22 mouse cellular contexts compared by ENCODE assay signal in genomic region chr10:21740256-21740655, GRCm38 (mm10).
A peak's percentile ranks its signal among the peaks of the same experiment; 100 is the strongest.
DNase-seq lines count a peak whose midpoint lies in the region; ATAC-seq and TF ChIP-seq lines count a peak whose summit lies in the region.
"Had no signal": no experiment of that assay in that cellular context is flagged by ENCODE, and none has a peak within 500 bp of the region (broad histone marks: within the 10 kb centered on the region; RNA-seq: fewer than 3 reads in every experiment).

No protein-coding gene starts in this region.

- ATAC-seq in embryonic facial prominence, embryonic 13.5 days (ENCODE audit: insufficient number of reproducible peaks, insufficient read depth, low FRiP score, low TSS enrichment, low read depth) = no peak
- 0 out of 2 replicates have a peak, but pooled peaks have one; percentile 10 for ATAC-seq in G1E (ENCODE audit: extremely low read depth, insufficient number of reproducible peaks, low FRiP score, poor library complexity, severe bottlenecking)
- no peak for ATAC-seq in embryonic facial prominence, embryonic 14.5 days (ENCODE audit: low read depth)
- ATAC-seq: forebrain, embryonic 15.5 days; intestine, postnatal 0 days had no signal

- 0 out of 2 replicates have a peak overlapping the region, but pooled peaks have one; percentile 0 for H3K27ac ChIP-seq in embryonic facial prominence, embryonic 13.5 days
- H3K27ac ChIP-seq in embryonic facial prominence, embryonic 10.5 days (replicated peaks) = no peak overlapping the region; the same call in 1 of the 2 replicates
- H3K27ac ChIP-seq in embryonic facial prominence, embryonic 14.5 days (replicated peaks; ENCODE audit: low read depth, low read length) = no peak overlapping the region
- H3K27ac ChIP-seq: embryonic facial prominence, embryonic 15.5 days; forebrain, embryonic 12.5 days; forebrain, embryonic 15.5 days; heart, adult 2 months; hindbrain, embryonic 12.5 days; hindbrain, embryonic 15.5 days had no signal

- H3K9ac ChIP-seq in embryonic facial prominence, embryonic 13.5 days = no peak overlapping the region
- H3K9ac ChIP-seq in embryonic facial prominence, embryonic 14.5 days (ENCODE audit: low read depth, low read length) = no peak overlapping the region
- H3K9ac ChIP-seq: embryonic facial prominence, embryonic 15.5 days; forebrain, embryonic 12.5 days; forebrain, embryonic 15.5 days; hindbrain, embryonic 12.5 days; hindbrain, embryonic 15.5 days had no signal

- no peaks in the 10 kb centered on the region for H3K36me3 ChIP-seq in embryonic facial prominence, embryonic 13.5 days
- no peaks in the 10 kb centered on the region for H3K36me3 ChIP-seq in embryonic facial prominence, embryonic 10.5 days (replicated peaks)
- H3K36me3 ChIP-seq in G1E (replicated peaks) = no peaks in the 10 kb centered on the region
- no peaks in the 10 kb centered on the region for H3K36me3 ChIP-seq in embryonic facial prominence, embryonic 14.5 days (ENCODE audit: control insufficient read depth, insufficient read depth, low read length)
- H3K36me3 ChIP-seq: embryonic facial prominence, embryonic 15.5 days; forebrain, embryonic 12.5 days; forebrain, embryonic 15.5 days; hindbrain, embryonic 12.5 days; hindbrain, embryonic 15.5 days had no signal

- H3K4me3 ChIP-seq in embryonic facial prominence, embryonic 13.5 days = no peak overlapping the region
- H3K4me3 ChIP-seq in embryonic facial prominence, embryonic 10.5 days = no peak overlapping the region
- no peak overlapping the region for H3K4me3 ChIP-seq in G1E (ENCODE audit: low read depth, low read length)
- no peak overlapping the region for H3K4me3 ChIP-seq in embryonic facial prominence, embryonic 14.5 days (ENCODE audit: low read depth, low read length)
- H3K4me3 ChIP-seq: embryonic facial prominence, embryonic 15.5 days; forebrain, embryonic 12.5 days; forebrain, embryonic 15.5 days; heart, adult 2 months; hindbrain, embryonic 12.5 days; hindbrain, embryonic 15.5 days had no signal

- no peaks in the 10 kb centered on the region for H3K27me3 ChIP-seq in embryonic facial prominence, embryonic 13.5 days
- H3K27me3 ChIP-seq in embryonic facial prominence, embryonic 10.5 days (replicated peaks; ENCODE audit: low read depth, poor library complexity, severe bottlenecking) = no peaks in the 10 kb centered on the region
- H3K27me3 ChIP-seq in G1E (ENCODE audit: insufficient read depth, low read length) = no peaks in the 10 kb centered on the region
- H3K27me3 ChIP-seq in embryonic facial prominence, embryonic 14.5 days (replicated peaks; ENCODE audit: control insufficient read depth, insufficient read depth, low read length) = no peaks in the 10 kb centered on the region
- H3K27me3 ChIP-seq: embryonic facial prominence, embryonic 15.5 days; forebrain, embryonic 15.5 days; hindbrain, embryonic 12.5 days; hindbrain, embryonic 15.5 days had no signal

- H3K4me1 ChIP-seq in embryonic facial prominence, embryonic 13.5 days = peaks cover 9% of the 10 kb centered on the region
- H3K4me1 ChIP-seq in embryonic facial prominence, embryonic 10.5 days = peaks cover 24% of the 10 kb centered on the region
- peaks cover 54% of the 10 kb centered on the region for H3K4me1 ChIP-seq in G1E (ENCODE audit: insufficient read depth, low read depth, low read length)
- peaks cover 9% of the 10 kb centered on the region; the same call in 1 of the 2 replicates for H3K4me1 ChIP-seq in embryonic facial prominence, embryonic 14.5 days (ENCODE audit: control insufficient read depth, insufficient read depth, low read length)
- H3K4me1 ChIP-seq: hindbrain, embryonic 12.5 days; hindbrain, embryonic 15.5 days had no signal

- TF ChIP-seq CTCF in G1E (IDR thresholded peaks at IDR 0.05; ENCODE audit: low read depth, low read length) = no peak

- H3K4me2 ChIP-seq in embryonic facial prominence, embryonic 13.5 days = no peak overlapping the region
- H3K4me2 ChIP-seq in embryonic facial prominence, embryonic 14.5 days (ENCODE audit: low read depth, low read length) = no peak overlapping the region
- H3K4me2 ChIP-seq: embryonic facial prominence, embryonic 15.5 days; forebrain, embryonic 12.5 days; forebrain, embryonic 15.5 days; heart, embryonic 11.5 days; hindbrain, embryonic 12.5 days; hindbrain, embryonic 15.5 days had no signal

- 15% methylated on average over 5 of the region's 5 CpGs for WGBS in embryonic facial prominence, embryonic 13.5 days
- WGBS in embryonic facial prominence, embryonic 10.5 days = 27% methylated on average over 5 of the region's 5 CpGs
- 29% methylated on average over 5 of the region's 5 CpGs for WGBS in embryonic facial prominence, embryonic 14.5 days

- H3K9me3 ChIP-seq in embryonic facial prominence, embryonic 13.5 days = no peaks in the 10 kb centered on the region
- no peaks in the 10 kb centered on the region for H3K9me3 ChIP-seq in embryonic facial prominence, embryonic 10.5 days
- H3K9me3 ChIP-seq in G1E (replicated peaks) = no peaks in the 10 kb centered on the region
- no peaks in the 10 kb centered on the region for H3K9me3 ChIP-seq in embryonic facial prominence, embryonic 14.5 days (ENCODE audit: control insufficient read depth, low read length)
- H3K9me3 ChIP-seq: embryonic facial prominence, embryonic 15.5 days; forebrain, embryonic 12.5 days; forebrain, embryonic 15.5 days; hindbrain, embryonic 12.5 days; hindbrain, embryonic 15.5 days had no signal

- DNase-seq in embryonic facial prominence, embryonic 10.5 days (ENCODE audit: low spot score) = no peak
- no peak for DNase-seq in G1E (ENCODE audit: low spot score)
- DNase-seq in embryonic facial prominence, embryonic 14.5 days (ENCODE audit: low spot score) = peak; percentile 30
- peak; percentile 16 for DNase-seq in retina, postnatal 1 day
- no peak for DNase-seq in thymus, postnatal 36 days
- DNase-seq in urinary bladder, adult 2 months (ENCODE audit: low spot score) = no peak
- DNase-seq: adrenal gland, postnatal 10 days; adrenal gland, postnatal 36 days; cerebellum, adult 11 months; cerebellum, adult 2 months; cerebellum, adult 9-11 months; cerebellum, postnatal 25 days; gastrocnemius, postnatal 14 days; heart, adult 2 months had no signal

Comparison
In these comparisons a context has a peak if more than half of its experiments do, and no peak if none do; other contexts are left out.
1. DNase-seq: peak in embryonic facial prominence, embryonic 14.5 days (single experiment) and retina, postnatal 1 day (single experiment); none in embryonic facial prominence, embryonic 10.5 days (single experiment), G1E (single experiment), thymus, postnatal 36 days (0 of 2) and urinary bladder, adult 2 months (single experiment).